Mouse (Mus musculus): Measurements from ENCODE around the gene Pkhd1. TPM values are rescaled to one million over a fixed set of nuclear protein-coding genes. Genes with fewer than 3 reads are reported as not detected.

Pkhd1 gene
- total RNA-seq (2014; rRNA removed; ENCODE audit: low replicate concordance), result 0.38 TPM in 1 of 2 replicates, not detected in the other
- not detected in 2 replicates for polyA plus RNA-seq (2015; fragmentation: Nextera tagmentation; extraction: Ambion mirVana)

DNA sequence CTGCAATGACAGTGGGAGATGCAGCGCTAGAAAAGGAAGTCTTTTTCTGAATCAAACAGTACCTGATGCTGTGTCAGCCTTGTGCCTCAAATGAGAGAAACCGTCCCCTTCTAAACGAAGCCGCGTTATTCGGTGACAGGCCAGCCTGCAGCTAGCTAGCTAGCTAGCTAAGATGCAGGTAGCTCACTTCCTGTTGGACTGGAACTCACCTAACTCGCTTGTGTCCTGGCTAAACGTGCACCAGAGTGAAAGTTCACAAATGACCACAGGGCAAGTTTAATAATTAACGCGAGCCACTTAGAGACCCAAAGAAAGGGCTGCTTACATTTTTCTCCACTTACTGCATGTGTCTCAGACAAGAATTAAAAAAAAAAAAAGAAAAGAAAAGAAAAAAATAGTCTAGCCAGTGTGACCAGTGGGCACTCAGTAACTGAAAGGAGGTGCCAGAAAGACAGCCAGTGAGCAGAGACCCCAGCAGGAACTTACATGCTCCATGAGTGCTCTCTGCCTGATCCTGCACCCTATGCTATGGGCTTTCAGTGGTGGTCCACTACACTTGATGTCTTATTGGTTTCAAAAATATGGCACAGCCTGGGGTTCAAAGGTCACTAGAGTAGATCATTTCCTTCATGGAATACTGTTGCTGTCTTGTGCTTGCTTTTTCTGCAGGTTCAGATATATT is at the start of gene Pkhd1:
TSS of gene Pkhd1 (minus strand) at position 216 of the 682 bp plus-strand sequence.
- Histone ChIP-seq H3K9ac (replicated peaks; ENCODE audit: low read depth, low read length) (no peak within 1 kb of the TSS), H3K27me3 (ENCODE audit: control insufficient read depth, insufficient read depth, low read length) (no peaks in the 10 kb centered on the region), H3K36me3 (replicated peaks; ENCODE audit: control insufficient read depth, insufficient read depth, low read length) (no peaks in the 10 kb centered on the region), H3K27ac (ENCODE audit: low read depth) (no peak within 1 kb of the TSS), H3K4me1 (ENCODE audit: control insufficient read depth, insufficient read depth) (no peaks in the 10 kb centered on the region), H3K4me2 (ENCODE audit: low read depth, low read length) (no peak within 1 kb of the TSS), H3K4me3 (ENCODE audit: low read depth, low read length) (no peak within 1 kb of the TSS), H3K9me3 (replicated peaks; ENCODE audit: control insufficient read depth, low read length) (no peaks in the 10 kb centered on the region)
- 70% methylated on average over 10 of the region's 10 CpGs for WGBS
- ATAC-seq (ENCODE audit: insufficient read depth, low read depth) (no peak), DNase-seq (ENCODE audit: low spot score) (no peak)
- no peak for TF ChIP-seq EP300 (IDR thresholded peaks at IDR 0.05; ENCODE audit: low read depth)
- TF ChIP-seq CTCF (IDR thresholded peaks at IDR 0.05; ENCODE audit: low read depth), result no peak

GRCm38 (mm10) chr1:20667567-20667966 is 49.7 kb upstream of the Pkhd1 start:
- no peak overlapping the region for H3K4me2 ChIP-seq (ENCODE audit: low read depth, low read length)
- 57% methylated on average over 7 of the region's 7 CpGs for WGBS
- no peaks in the 10 kb centered on the region for H3K27me3 ChIP-seq (ENCODE audit: control insufficient read depth, insufficient read depth, low read length)
- H3K4me3 ChIP-seq (ENCODE audit: low read depth, low read length), result no peak overlapping the region
- H3K4me1 ChIP-seq (ENCODE audit: control insufficient read depth, insufficient read depth), result no peaks in the 10 kb centered on the region
- H3K9ac ChIP-seq (replicated peaks; ENCODE audit: low read depth, low read length), result no peak overlapping the region
- H3K36me3 ChIP-seq (replicated peaks; ENCODE audit: control insufficient read depth, insufficient read depth, low read length), result no peaks in the 10 kb centered on the region
- no peak for DNase-seq (ENCODE audit: low spot score)
- TF ChIP-seq CTCF (IDR thresholded peaks at IDR 0.05; ENCODE audit: low read depth) (no peak), EP300 (IDR thresholded peaks at IDR 0.05; ENCODE audit: low read depth) (no peak)
- no peaks in the 10 kb centered on the region for H3K9me3 ChIP-seq (replicated peaks; ENCODE audit: control insufficient read depth, low read length)
- ATAC-seq (ENCODE audit: insufficient read depth, low read depth), result no peak
- H3K27ac ChIP-seq (ENCODE audit: low read depth), result no peak overlapping the region

DNA sequence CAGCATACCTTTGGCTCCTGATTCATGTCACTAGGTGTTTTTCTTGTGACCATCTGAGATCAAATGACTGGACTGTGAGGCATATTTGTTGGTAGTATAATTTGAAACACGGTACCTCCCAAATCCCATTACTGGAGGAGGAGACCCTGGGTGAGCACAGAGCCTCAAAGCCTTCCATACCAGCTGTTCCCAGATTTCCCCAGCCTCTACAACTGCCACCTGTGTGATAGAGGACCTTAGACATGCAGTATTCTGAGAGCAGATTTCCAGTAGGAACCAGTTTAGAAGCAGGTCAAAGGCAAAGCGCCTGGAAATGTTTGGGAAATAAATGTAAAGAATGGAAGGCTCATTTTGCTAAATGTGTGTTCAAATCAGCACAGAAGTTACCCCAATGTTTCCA is 48.4 kb upstream of the Pkhd1 start:
- ATAC-seq (ENCODE audit: insufficient read depth, low read depth) (no peak), DNase-seq (ENCODE audit: low spot score) (no peak)
- no peak overlapping the region for H3K4me2 ChIP-seq (ENCODE audit: low read depth, low read length)
- WGBS, result 77% methylated on average over 2 of the region's 2 CpGs
- no peaks in the 10 kb centered on the region for H3K27me3 ChIP-seq (ENCODE audit: control insufficient read depth, insufficient read depth, low read length)
- H3K4me3 ChIP-seq (ENCODE audit: low read depth, low read length), result no peak overlapping the region
- no peaks in the 10 kb centered on the region for H3K4me1 ChIP-seq (ENCODE audit: control insufficient read depth, insufficient read depth)
- H3K9me3 ChIP-seq (replicated peaks; ENCODE audit: control insufficient read depth, low read length), result no peaks in the 10 kb centered on the region
- H3K9ac ChIP-seq (replicated peaks; ENCODE audit: low read depth, low read length), result no peak overlapping the region
- H3K36me3 ChIP-seq (replicated peaks; ENCODE audit: control insufficient read depth, insufficient read depth, low read length), result no peaks in the 10 kb centered on the region
- no peak overlapping the region for H3K27ac ChIP-seq (ENCODE audit: low read depth)
- TF ChIP-seq CTCF (IDR thresholded peaks at IDR 0.05; ENCODE audit: low read depth), result no peak
- TF ChIP-seq EP300 (IDR thresholded peaks at IDR 0.05; ENCODE audit: low read depth), result no peak

DNA sequence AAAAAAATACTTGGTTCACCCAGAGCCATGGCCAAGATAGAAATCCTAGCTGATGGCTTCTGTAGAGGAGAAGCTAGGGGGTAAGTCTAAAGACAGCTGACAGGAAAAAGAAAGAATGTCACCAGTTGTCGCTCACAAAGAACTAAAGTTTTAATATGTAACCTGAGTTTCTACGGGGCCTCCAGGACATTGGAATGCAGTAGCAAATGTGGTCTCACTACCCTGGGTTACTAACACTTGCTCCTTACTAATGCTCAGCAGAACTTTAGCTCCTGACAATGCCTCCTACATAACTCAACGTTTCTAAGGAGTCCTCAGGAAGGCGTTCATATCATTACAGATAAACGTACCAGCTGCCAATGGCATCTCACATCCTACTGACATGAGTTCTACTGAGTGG is 37.2 kb upstream of the Pkhd1 start:
- Histone ChIP-seq H3K4me1 (ENCODE audit: control insufficient read depth, insufficient read depth) (no peaks in the 10 kb centered on the region), H3K27me3 (ENCODE audit: control insufficient read depth, insufficient read depth, low read length) (no peaks in the 10 kb centered on the region), H3K9me3 (replicated peaks; ENCODE audit: control insufficient read depth, low read length) (no peaks in the 10 kb centered on the region), H3K4me3 (ENCODE audit: low read depth, low read length) (no peak overlapping the region), H3K9ac (replicated peaks; ENCODE audit: low read depth, low read length) (no peak overlapping the region), H3K4me2 (ENCODE audit: low read depth, low read length) (no peak overlapping the region), H3K27ac (ENCODE audit: low read depth) (no peak overlapping the region), H3K36me3 (replicated peaks; ENCODE audit: control insufficient read depth, insufficient read depth, low read length) (no peaks in the 10 kb centered on the region)
- TF ChIP-seq EP300 (IDR thresholded peaks at IDR 0.05; ENCODE audit: low read depth) (no peak), CTCF (IDR thresholded peaks at IDR 0.05; ENCODE audit: low read depth) (no peak)
- no peak for ATAC-seq (ENCODE audit: insufficient read depth, low read depth)
- 57% methylated on average over 5 of the region's 5 CpGs for WGBS
- no peak for DNase-seq (ENCODE audit: low spot score)

GRCm38 (mm10) chr1:20653513-20654506 is 35.9 kb upstream of the Pkhd1 start:
- DNase-seq (ENCODE audit: low spot score), result no peak
- Histone ChIP-seq H3K9ac (replicated peaks; ENCODE audit: low read depth, low read length) (no peak overlapping the region), H3K36me3 (replicated peaks; ENCODE audit: control insufficient read depth, insufficient read depth, low read length) (no peaks in the 10 kb centered on the region), H3K4me2 (ENCODE audit: low read depth, low read length) (no peak overlapping the region), H3K4me1 (ENCODE audit: control insufficient read depth, insufficient read depth) (no peaks in the 10 kb centered on the region), H3K9me3 (replicated peaks; ENCODE audit: control insufficient read depth, low read length) (no peaks in the 10 kb centered on the region), H3K4me3 (ENCODE audit: low read depth, low read length) (no peak overlapping the region), H3K27ac (ENCODE audit: low read depth) (no peak overlapping the region), H3K27me3 (ENCODE audit: control insufficient read depth, insufficient read depth, low read length) (no peaks in the 10 kb centered on the region)
- TF ChIP-seq EP300 (IDR thresholded peaks at IDR 0.05; ENCODE audit: low read depth) (no peak), CTCF (IDR thresholded peaks at IDR 0.05; ENCODE audit: low read depth) (no peak)
- no peak for ATAC-seq (ENCODE audit: insufficient read depth, low read depth)
- WGBS, result 47% methylated on average over 6 of the region's 6 CpGs
